Mouse (Mus musculus) liver, embryonic 14.5 days (tissue): ENCODE results near the gene Otor.

ENCODE experiments used
- CTCF ChIP-seq: IDR thresholded peaks from 2 replicates; pipeline ENCODE4 v1.5.1; 2016; ENCODE audit warnings: antibody characterized with exemption, low read depth, control low read depth
- EP300 ChIP-seq: IDR thresholded peaks from 2 replicates; pipeline ENCODE4 v1.6.1; 2016; ENCODE audit warnings: antibody characterized with exemption, low read depth

DNA sequence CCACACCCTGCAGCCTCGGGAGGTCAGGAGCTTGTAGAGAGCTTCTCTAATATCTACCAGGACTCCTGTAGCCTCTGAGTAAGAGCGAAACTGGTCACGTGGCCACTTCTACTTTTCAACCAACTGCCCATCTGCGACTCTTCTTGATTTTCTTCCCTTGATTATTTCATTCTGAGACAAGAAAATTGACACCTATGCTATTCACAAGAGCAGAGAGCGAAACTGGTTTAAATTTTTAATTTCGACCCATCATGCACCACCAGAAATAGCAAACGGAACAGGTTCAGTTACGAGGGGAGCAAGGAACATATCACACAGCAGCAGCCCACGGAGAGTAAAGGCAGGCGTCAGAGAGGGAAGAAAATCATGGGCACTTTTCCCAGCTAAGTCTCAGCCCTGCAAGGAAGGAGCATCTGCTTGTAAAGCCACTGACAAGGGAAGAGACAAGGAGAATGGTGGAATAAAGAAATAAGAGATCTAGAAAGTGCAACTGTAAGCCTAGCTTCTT lies 43.1 kb upstream of the Otor start:
- TF ChIP-seq CTCF = no peak
- no peak for TF ChIP-seq EP300
